Mouse (Mus musculus): ENCODE measurements around the gene Gm8764. TPM values are rescaled to one million over a fixed set of nuclear protein-coding genes. Genes with fewer than 3 reads are reported as not detected.

The Gm8764 gene
- polyA plus RNA-seq, 1 experiment from 2014 or later, result not detected

Other genes starting within 250 kb of the Gm8764 start
- not detected in 2 replicates for gene Gm21293, start 17.0 kb upstream of the Gm8764 start, polyA plus RNA-seq (2015; fragmentation: Nextera tagmentation; extraction: Ambion mirVana)
- not detected in 2 replicates for gene Gm6763, start 8.5 kb upstream of the Gm8764 start, polyA plus RNA-seq (2015; fragmentation: Nextera tagmentation; extraction: Ambion mirVana)
- gene Gm21304, start 8.5 kb downstream of the Gm8764 start, polyA plus RNA-seq (2015; fragmentation: Nextera tagmentation; extraction: Ambion mirVana), result not detected in 2 replicates
- not detected in 2 replicates for gene Gm21312, start 17.0 kb downstream of the Gm8764 start, polyA plus RNA-seq (2015; fragmentation: Nextera tagmentation; extraction: Ambion mirVana)
- gene Gm20765, start 25.5 kb downstream of the Gm8764 start, polyA plus RNA-seq (2015; fragmentation: Nextera tagmentation; extraction: Ambion mirVana), result not detected in 2 replicates
- not detected in 2 replicates for gene Gm4340, start 34.0 kb downstream of the Gm8764 start, polyA plus RNA-seq (2015; fragmentation: Nextera tagmentation; extraction: Ambion mirVana)